Mouse (Mus musculus) small intestine, adult 2 months (tissue): ENCODE measurements at regions not wholly inside any gene's neighbourhood (a gene's known extent, or its start where the extent isn't known, plus 50 kb on each side); places are given as distances from the start of the nearest gene placed in this dataset.

Experiments
- CTCF ChIP-seq: fragments of 200-500 bp; IDR thresholded peaks from 2 replicates; pipeline ENCODE4 v1.5.1; 2012; ENCODE audit warnings: low read depth, mild to moderate bottlenecking, control low read depth, inconsistent platforms, low read length, moderate library complexity, mixed read lengths; ENCODE audit not compliant: insufficient replicate concordance, insufficient read length; ENCODE audit errors: extremely low read depth
- POLR2A ChIP-seq: fragments of 200-500 bp; IDR thresholded peaks from 2 replicates; pipeline ENCODE4 v1.6.1; 2012; ENCODE audit warnings: low read depth, mild to moderate bottlenecking, control low read depth, inconsistent platforms, low read length, moderate library complexity

DNA sequence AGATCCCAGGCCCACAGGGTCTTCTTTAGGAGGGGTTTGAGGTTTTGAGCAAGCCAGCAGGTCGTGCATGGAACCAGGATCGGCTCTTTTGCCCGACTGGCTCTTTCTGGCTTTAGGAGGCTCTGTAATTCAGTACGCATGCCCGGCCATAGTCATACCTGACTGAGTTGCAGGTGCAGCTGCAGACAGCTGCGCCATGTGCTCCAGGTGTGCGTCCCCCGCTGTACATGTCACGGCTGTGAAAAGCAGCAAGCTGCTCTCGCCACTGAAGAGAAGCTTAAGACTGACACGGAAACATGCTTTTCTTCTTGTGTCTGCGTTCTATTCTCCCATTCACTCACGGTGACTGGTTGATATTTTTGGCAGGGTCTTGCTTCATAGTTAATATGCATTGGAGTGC lies 123.2 kb upstream of the Satb1 start:
- TF ChIP-seq CTCF (no peak), POLR2A (no peak)
